Mouse (Mus musculus) cerebellum, adult 2 months (tissue): ENCODE measurements around the gene Popdc2.
"Not testable (repeated sequence)": the region's sequence is repeated elsewhere in the genome, so short reads cannot be mapped to it uniquely, and the experiment has no call there.

Source experiments
- CTCF ChIP-seq: fragments of 200-500 bp; IDR thresholded peaks from 2 replicates; pipeline ENCODE4 v1.5.1; 2011; ENCODE audit warnings: low read depth, mild to moderate bottlenecking, control low read depth, low read length, moderate library complexity, borderline replicate concordance; ENCODE audit not compliant: insufficient read depth
- POLR2A ChIP-seq: fragments of 200-500 bp; IDR thresholded peaks from 2 replicates; pipeline ENCODE4 v1.6.1; 2011; ENCODE audit warnings: low read length, control low read depth, borderline replicate concordance; ENCODE audit not compliant: insufficient read depth

DNA sequence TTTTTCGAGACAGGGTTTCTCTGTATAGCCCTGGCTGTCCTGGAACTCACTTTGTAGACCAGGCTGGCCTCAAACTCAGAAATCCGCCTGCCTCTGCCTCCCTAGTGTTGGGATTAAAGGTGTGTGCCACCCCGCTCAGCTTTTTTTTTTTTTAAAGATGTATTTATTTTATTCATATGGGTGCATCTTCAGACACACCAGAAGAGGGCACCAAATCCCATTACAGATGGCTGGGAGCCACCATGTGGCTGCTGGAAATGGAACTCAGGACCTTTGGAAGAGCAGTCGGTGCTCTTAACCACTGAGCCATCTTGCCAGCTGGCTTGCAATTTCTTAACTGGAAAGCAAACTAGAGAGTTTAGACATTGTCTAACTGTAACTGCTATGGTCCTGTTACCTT, 23.9 kb upstream of the Popdc2 start:
- TF ChIP-seq CTCF, POLR2A: not testable (repeated sequence)
